ENCODE assay signal across 9 mouse cellular contexts in genomic region chr19:4148819-4149218, GRCm38 (mm10). TPM values are rescaled to one million over a fixed set of nuclear protein-coding genes. Genes with fewer than 3 reads are reported as not detected.
DNase-seq lines count a peak whose midpoint lies in the region; ATAC-seq and TF ChIP-seq lines count a peak whose summit lies in the region.
"Had no signal": no experiment of that assay in that cellular context is flagged by ENCODE, and none has a peak within 500 bp of the region (broad histone marks: within the 10 kb centered on the region; RNA-seq: fewer than 3 reads in every experiment).

No protein-coding gene starts in this region.

- peak overlapping the region; percentile 69 to 93 for H3K4me3 ChIP-seq in heart, embryonic 14.5 days (ENCODE audit: control insufficient read depth in 1 of 2, insufficient read depth in 1 of 2, low read depth in 1 of 2, low read length in 2 of 2)
- peak overlapping the region; percentile 87 for H3K4me3 ChIP-seq in E14TG2a.4 (replicated peaks; ENCODE audit: low read length)
- H3K4me3 ChIP-seq in forebrain, embryonic 15.5 days = peak overlapping the region; percentile 70
- peak overlapping the region; percentile 79 for H3K4me3 ChIP-seq in liver, embryonic 15.5 days (replicated peaks)

- H3K4me2 ChIP-seq in heart, embryonic 14.5 days (ENCODE audit: low read length) = peak overlapping the region; percentile 73
- H3K4me2 ChIP-seq in forebrain, embryonic 15.5 days (replicated peaks) = peak overlapping the region; percentile 65
- peak overlapping the region; percentile 85 for H3K4me2 ChIP-seq in liver, embryonic 15.5 days

- no peaks in the 10 kb centered on the region for H3K27me3 ChIP-seq in heart, embryonic 14.5 days (ENCODE audit: control insufficient read depth, insufficient read depth, low read length)
- H3K27me3 ChIP-seq in E14TG2a.4 (ENCODE audit: insufficient read depth, low read length) = peaks cover 3% of the 10 kb centered on the region; the same call in 1 of the 2 replicates
- no peaks in the 10 kb centered on the region for H3K27me3 ChIP-seq in forebrain, embryonic 15.5 days
- no peaks in the 10 kb centered on the region for H3K27me3 ChIP-seq in liver, embryonic 15.5 days

- no peak for TF ChIP-seq CTCF in E14TG2a.4 (conservative IDR thresholded peaks at IDR 0.05; ENCODE audit: low read length)

- H3K9me3 ChIP-seq in heart, embryonic 14.5 days (ENCODE audit: control insufficient read depth, low read length) = no peaks in the 10 kb centered on the region; the same call in 1 of the 2 replicates
- H3K9me3 ChIP-seq in E14TG2a.4 (ENCODE audit: low read length) = no peaks in the 10 kb centered on the region
- H3K9me3 ChIP-seq in forebrain, embryonic 15.5 days = no peaks in the 10 kb centered on the region
- no peaks in the 10 kb centered on the region for H3K9me3 ChIP-seq in liver, embryonic 15.5 days (replicated peaks)

- DNase-seq in heart, postnatal 25 days (ENCODE audit: low spot score) = no peak
- DNase-seq in ovary, postnatal 36 days (ENCODE audit: low spot score) = no peak
- DNase-seq in adrenal gland, postnatal 4 days (ENCODE audit: low spot score in 2 of 2) = no peak
- DNase-seq in layer of hippocampus, adult 9-11 months = no peak

- peaks cover 11 to 26% of the 10 kb centered on the region in 2 experiments for H3K4me1 ChIP-seq in heart, embryonic 14.5 days (ENCODE audit: control insufficient read depth in 2 of 2, insufficient read depth in 2 of 2, low read length in 2 of 2)
- peaks cover 90% of the 10 kb centered on the region for H3K4me1 ChIP-seq in E14TG2a.4 (replicated peaks; ENCODE audit: low read depth, low read length)
- peaks cover 24% of the 10 kb centered on the region for H3K4me1 ChIP-seq in forebrain, embryonic 15.5 days
- peaks cover 55% of the 10 kb centered on the region for H3K4me1 ChIP-seq in liver, embryonic 15.5 days (replicated peaks)

- peaks cover 41% of the 10 kb centered on the region for H3K36me3 ChIP-seq in heart, embryonic 14.5 days (ENCODE audit: control insufficient read depth, insufficient read depth, low read length)
- H3K36me3 ChIP-seq in E14TG2a.4 (ENCODE audit: insufficient read depth, low read length) = peaks cover 44% of the 10 kb centered on the region
- H3K36me3 ChIP-seq in forebrain, embryonic 15.5 days = peaks cover 6% of the 10 kb centered on the region
- peaks cover 37% of the 10 kb centered on the region for H3K36me3 ChIP-seq in liver, embryonic 15.5 days (replicated peaks)

- H3K9ac ChIP-seq in heart, embryonic 14.5 days (ENCODE audit: low read length) = peak overlapping the region; percentile 96
- H3K9ac ChIP-seq in forebrain, embryonic 15.5 days (replicated peaks) = peak overlapping the region; percentile 68
- peak overlapping the region; percentile 86 for H3K9ac ChIP-seq in liver, embryonic 15.5 days

- no peak for ATAC-seq in heart, embryonic 14.5 days (ENCODE audit: insufficient number of reproducible peaks, insufficient read depth, low FRiP score, low read depth)
- peak; percentile 15 for ATAC-seq in forebrain, embryonic 15.5 days (replicated peaks)
- ATAC-seq in liver, embryonic 15.5 days (ENCODE audit: insufficient read depth) = peak; percentile 25

- WGBS in heart, embryonic 14.5 days = 3% methylated on average over 7 of the region's 8 CpGs
- WGBS in forebrain, embryonic 15.5 days = 4% methylated on average over 8 of the region's 8 CpGs
- WGBS in liver, embryonic 15.5 days (ENCODE audit: insufficient replicate concordance) = 0% methylated on average over 8 of the region's 8 CpGs

- intact Hi-C loops in heart, postnatal 25 days (cut with DNase I) = no loop called here

- H3K27ac ChIP-seq in heart, embryonic 14.5 days (replicated peaks in 1 of 2; ENCODE audit: control insufficient read depth in 1 of 2, insufficient read depth in 1 of 2, low read depth in 2 of 2, low read length in 2 of 2) = peak overlapping the region in 1 of 2 experiments; percentile 82; a peak in 3 of 4 replicates
- peak overlapping the region; percentile 53 for H3K27ac ChIP-seq in forebrain, embryonic 15.5 days (replicated peaks)
- H3K27ac ChIP-seq in liver, embryonic 15.5 days (replicated peaks) = peak overlapping the region; percentile 79

RNA-seq across cellular contexts. Expression of gene Coro1b, which starts 0.4 kb away (rescaled TPM):
- polyA plus RNA-seq in heart, embryonic 14.5 days (2014; fragmentation: Nextera tagmentation; extraction: Ambion mirVana) = 117 and 122 TPM in 2 replicates
- 10 to 100 TPM; 53.4 to 57.6 TPM for total RNA-seq in heart, postnatal 25 days (2021)
- polyA plus RNA-seq in forebrain, embryonic 15.5 days (2015; fragmentation: Nextera tagmentation; extraction: Ambion mirVana) = 144 and 145 TPM in 2 replicates
- 71.8 and 77.5 TPM in 2 replicates for polyA plus RNA-seq in liver, embryonic 15.5 days (2015; fragmentation: Nextera tagmentation; extraction: Ambion mirVana)
- total RNA-seq in adrenal gland, postnatal 4 days (2021) = 100 to 1,000 TPM; 192 to 203 TPM

RNA-seq across cellular contexts. Expression of gene Ptprcap, which starts 4.6 kb away (rescaled TPM):
- polyA plus RNA-seq in heart, embryonic 14.5 days (2014; fragmentation: Nextera tagmentation; extraction: Ambion mirVana) = 0.54 and 0.82 TPM in 2 replicates
- 1 to 10 TPM in 1 of 2 experiments, under 1 TPM in 1; 0.94 to 1.5 TPM for total RNA-seq in heart, postnatal 25 days (2021)
- 0.59 and 1.1 TPM in 2 replicates for polyA plus RNA-seq in forebrain, embryonic 15.5 days (2015; fragmentation: Nextera tagmentation; extraction: Ambion mirVana)
- 15.6 and 17.5 TPM in 2 replicates for polyA plus RNA-seq in liver, embryonic 15.5 days (2015; fragmentation: Nextera tagmentation; extraction: Ambion mirVana)
- total RNA-seq in adrenal gland, postnatal 4 days (2021) = 1 to 10 TPM; 5.1 to 5.2 TPM

RNA-seq across cellular contexts. Expression of gene Cabp4, which starts 5.0 kb away (rescaled TPM):
- polyA plus RNA-seq in heart, embryonic 14.5 days (2014; fragmentation: Nextera tagmentation; extraction: Ambion mirVana) = not detected in 2 replicates
- under 1 TPM in 1 of 2 experiments, not detected in 1; 0.31 TPM for total RNA-seq in heart, postnatal 25 days (2021)
- 0.10 and 0.15 TPM in 2 replicates for polyA plus RNA-seq in forebrain, embryonic 15.5 days (2015; fragmentation: Nextera tagmentation; extraction: Ambion mirVana)
- polyA plus RNA-seq in liver, embryonic 15.5 days (2015; fragmentation: Nextera tagmentation; extraction: Ambion mirVana) = 0.13 TPM in 2 replicates
- under 1 TPM in 1 of 2 experiments, not detected in 1; 0.20 TPM for total RNA-seq in adrenal gland, postnatal 4 days (2021)

RNA-seq across cellular contexts. Expression of gene Gpr152, which starts 9.2 kb away (rescaled TPM):
- polyA plus RNA-seq in heart, embryonic 14.5 days (2014; fragmentation: Nextera tagmentation; extraction: Ambion mirVana) = not detected in 2 replicates
- total RNA-seq in heart, postnatal 25 days (2021) = not detected
- not detected in 2 replicates for polyA plus RNA-seq in forebrain, embryonic 15.5 days (2015; fragmentation: Nextera tagmentation; extraction: Ambion mirVana)
- polyA plus RNA-seq in liver, embryonic 15.5 days (2015; fragmentation: Nextera tagmentation; extraction: Ambion mirVana) = not detected in 2 replicates
- under 1 TPM; 0.08 to 0.14 TPM for total RNA-seq in adrenal gland, postnatal 4 days (2021)
- total RNA-seq: heart, postnatal 36 days had no signal

RNA-seq across cellular contexts. Expression of gene Rps6kb2, which starts 14.3 kb away (rescaled TPM):
- polyA plus RNA-seq in heart, embryonic 14.5 days (2014; fragmentation: Nextera tagmentation; extraction: Ambion mirVana) = 31.4 and 34.4 TPM in 2 replicates
- total RNA-seq in heart, postnatal 25 days (2021) = 10 to 100 TPM; 16.5 to 16.8 TPM
- polyA plus RNA-seq in forebrain, embryonic 15.5 days (2015; fragmentation: Nextera tagmentation; extraction: Ambion mirVana) = 54.1 and 54.6 TPM in 2 replicates
- polyA plus RNA-seq in liver, embryonic 15.5 days (2015; fragmentation: Nextera tagmentation; extraction: Ambion mirVana) = 32.8 and 34.2 TPM in 2 replicates
- 10 to 100 TPM; 46.6 to 50.0 TPM for total RNA-seq in adrenal gland, postnatal 4 days (2021)
